In the genomic region with DNA sequence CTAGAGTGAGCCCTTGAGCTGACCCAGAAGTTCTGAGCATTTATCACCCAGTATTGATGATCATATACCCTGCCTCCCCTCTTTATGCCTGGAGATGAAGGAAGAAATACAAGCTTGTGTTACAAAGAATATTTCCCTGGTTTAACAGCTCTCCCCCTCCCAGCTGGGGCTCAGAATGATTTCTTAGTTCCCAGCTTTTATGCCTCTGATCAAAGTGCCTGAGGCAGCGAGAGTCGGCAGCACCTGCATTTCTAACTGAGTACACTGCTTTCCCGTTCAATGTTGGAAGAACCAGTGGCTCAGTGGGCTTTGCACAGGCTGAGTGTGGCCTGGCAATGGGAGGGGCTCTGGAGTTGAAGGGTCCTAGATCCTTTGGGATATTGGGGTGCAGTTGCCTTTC, we compare ENCODE assay signal across 26 mouse cellular contexts.
"Had no signal": no experiment of that assay in that cellular context is flagged by ENCODE, and none has a peak within 500 bp of the region (broad histone marks: within the 10 kb centered on the region; RNA-seq: fewer than 3 reads in every experiment).

No protein-coding gene starts in this region.

- DNase-seq: gastrocnemius, adult 2 months; gastrocnemius, postnatal 10 days; gastrocnemius, postnatal 25 days; heart, adult 2 months; heart, postnatal 14 days; heart, postnatal 36 days; kidney, adult 18-20 months; kidney, adult 8-10 months; kidney, postnatal 14 days; liver had no signal

- H3K9me3 ChIP-seq: heart, embryonic 13.5 days; heart, embryonic 15.5 days; hindbrain, embryonic 10.5 days; hindbrain, embryonic 12.5 days; intestine, embryonic 15.5 days; limb, embryonic 10.5 days; limb, embryonic 12.5 days had no signal

- H3K36me3 ChIP-seq: heart, embryonic 13.5 days; heart, embryonic 15.5 days; hindbrain, embryonic 10.5 days; hindbrain, embryonic 12.5 days; intestine, embryonic 15.5 days; limb, embryonic 10.5 days; limb, embryonic 12.5 days had no signal

- H3K9ac ChIP-seq: heart, embryonic 13.5 days; heart, embryonic 15.5 days; hindbrain, embryonic 12.5 days; hindbrain, embryonic 14.5 days; intestine, embryonic 15.5 days; limb, embryonic 12.5 days had no signal

- H3K4me1 ChIP-seq: heart, embryonic 13.5 days; heart, embryonic 15.5 days; hindbrain, embryonic 10.5 days; intestine, embryonic 15.5 days; limb, embryonic 12.5 days had no signal

- H3K27ac ChIP-seq: gastrocnemius, adult 2 months; heart, adult 2 months; heart, embryonic 13.5 days; heart, embryonic 15.5 days; hindbrain, embryonic 10.5 days; hindbrain, embryonic 12.5 days; hindbrain, embryonic 14.5 days; intestine, embryonic 15.5 days; kidney, postnatal 0 days; layer of hippocampus, adult 2 months; left cerebral cortex, adult 2 months; limb, embryonic 10.5 days; limb, embryonic 12.5 days had no signal

- ATAC-seq: hindbrain, embryonic 16.5 days; inflammation-experienced regulatory T-cells, adult 6 months; intestine, embryonic 15.5 days; intestine, postnatal 0 days had no signal

- H3K4me2 ChIP-seq: heart, embryonic 11.5 days; heart, embryonic 13.5 days; heart, embryonic 15.5 days; hindbrain, embryonic 12.5 days; hindbrain, embryonic 14.5 days; intestine, embryonic 15.5 days; limb, embryonic 12.5 days; liver, embryonic 11.5 days had no signal

- H3K4me3 ChIP-seq: gastrocnemius, adult 2 months; heart, adult 2 months; heart, embryonic 13.5 days; heart, embryonic 15.5 days; hindbrain, embryonic 10.5 days; hindbrain, embryonic 12.5 days; intestine, embryonic 15.5 days; layer of hippocampus, adult 2 months; left cerebral cortex, adult 2 months; limb, embryonic 10.5 days; limb, embryonic 12.5 days had no signal

- H3K27me3 ChIP-seq: heart, embryonic 13.5 days; heart, embryonic 15.5 days; hindbrain, embryonic 12.5 days; intestine, embryonic 15.5 days; limb, embryonic 12.5 days had no signal
